Mouse (Mus musculus) CD4-positive, CD25-positive, alpha-beta regulatory T cell, adult 9 weeks (primary cell): ENCODE measurements around the gene Tjp2. TPM values are rescaled to one million over a fixed set of nuclear protein-coding genes. Genes with fewer than 3 reads are reported as not detected.

Source experiments
- polyA plus RNA-seq: library from polyadenylated mRNA; unstranded; fragments of 100-300 nt; shearing (Covaris generic); gene quantifications from one replicate; pipeline ENCODE4 v1.2.1, GENCODE M21; 2017

Tjp2 gene
- 7.9 TPM for polyA plus RNA-seq

DNA sequence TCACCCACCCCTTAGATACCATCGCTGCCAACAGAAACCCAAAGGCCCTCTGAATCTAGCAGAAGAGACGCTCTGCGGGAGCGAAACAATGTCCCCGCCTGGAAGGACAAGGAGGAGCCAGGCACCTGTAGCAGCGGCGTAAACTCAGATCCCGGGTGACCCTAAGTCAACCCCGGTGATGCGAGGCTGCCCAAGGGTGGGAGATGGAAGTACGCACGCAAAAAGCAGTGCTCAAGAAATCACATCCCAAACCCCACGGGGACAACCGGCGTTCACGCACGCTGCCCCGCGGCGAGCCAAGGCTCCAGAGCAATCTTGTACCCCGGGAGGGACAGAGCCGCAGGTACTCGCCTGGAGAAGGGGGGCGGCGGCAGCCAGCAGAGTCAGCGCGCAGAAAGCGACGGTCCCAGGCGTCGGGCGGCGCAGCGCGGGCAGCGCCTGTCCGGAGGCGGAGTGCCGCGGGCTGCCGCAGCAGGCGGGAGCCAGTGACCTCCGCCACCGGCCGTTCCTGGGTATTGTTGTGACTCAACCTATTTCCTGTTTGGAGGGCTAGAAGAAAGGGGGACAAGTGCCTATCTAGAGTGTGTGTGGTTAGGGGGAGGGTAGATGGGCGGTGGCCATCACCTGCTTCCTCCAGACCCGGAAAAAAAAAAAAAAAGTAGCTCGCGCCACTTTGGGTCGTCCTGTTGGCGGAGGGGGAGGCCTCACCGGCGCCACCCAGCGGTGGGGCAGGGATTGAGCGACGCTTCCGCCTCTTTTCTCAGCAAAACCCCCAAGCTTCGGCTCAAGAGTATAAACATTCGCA is at the start of gene Tjp2:
Tjp2 (minus strand) TSS at position 531 of the 805 bp plus-strand sequence.

Other genes with a start within 250 kb of the Tjp2 start
- gene Fam189a2, start 194.0 kb downstream of the Tjp2 start, polyA plus RNA-seq: not detected
- gene Fxn, start 55.6 kb upstream of the Tjp2 start, polyA plus RNA-seq: 14.4 TPM